Mouse (Mus musculus) left cerebral cortex, adult 9 months (tissue): Measurements from ENCODE around the gene 9430015G10Rik.
"Not testable (repeated sequence)": the region's sequence is repeated elsewhere in the genome, so short reads cannot be mapped to it uniquely, and the experiment has no call there.

Source experiments
- DNase-seq, 2 experiments: peaks; one replicate each; pipeline ENCODE4 v3.0.0; 2022; ENCODE audit warnings: low spot score in 2 of 2

Gene 9430015G10Rik

GRCm38 (mm10) chr4:156097770-156098366, 11.9 kb upstream of the 9430015G10Rik start:
- no peak for DNase-seq

GRCm38 (mm10) chr4:156099427-156099826, 10.4 kb upstream of the 9430015G10Rik start:
- DNase-seq, result no peak

GRCm38 (mm10) chr4:156100501-156100900, 9.3 kb upstream of the 9430015G10Rik start:
- DNase-seq, result no peak

GRCm38 (mm10) chr4:156101481-156101903, 8.3 kb upstream of the 9430015G10Rik start:
- no peak for DNase-seq

GRCm38 (mm10) chr4:156103342-156103741, 6.4 kb upstream of the 9430015G10Rik start:
- DNase-seq, result no peak

- peak in 1 of 2 experiments; percentile 31 for DNase-seq
Measured at GRCm38 (mm10) chr4:156108606-156109546, 906 bp upstream of the 9430015G10Rik start.

GRCm38 (mm10) chr4:156124077-156124476, 14.3 kb downstream of the 9430015G10Rik start:
- no peak for DNase-seq

- DNase-seq, result no peak
Measured at GRCm38 (mm10) chr4:156125393-156125792, 15.6 kb downstream of the 9430015G10Rik start.

- no peak for DNase-seq
Measured at GRCm38 (mm10) chr4:156126841-156127240, 17.1 kb downstream of the 9430015G10Rik start.

- DNase-seq, result no peak
Measured at GRCm38 (mm10) chr4:156128746-156129145, 19.0 kb downstream of the 9430015G10Rik start.

- no peak for DNase-seq
Measured at GRCm38 (mm10) chr4:156130436-156130835, 20.7 kb downstream of the 9430015G10Rik start, which contains the start of gene Rnf223. Rnf223 (plus strand) TSS chr4:156130513.

GRCm38 (mm10) chr4:156130940-156131339, 21.2 kb downstream of the 9430015G10Rik start:
- DNase-seq, result no peak

GRCm38 (mm10) chr4:156133334-156133733, 23.6 kb downstream of the 9430015G10Rik start:
- DNase-seq, result no peak

GRCm38 (mm10) chr4:156133943-156134605, 24.3 kb downstream of the 9430015G10Rik start:
- no peak for DNase-seq

- no peak for DNase-seq
Measured at GRCm38 (mm10) chr4:156135112-156135511, 25.3 kb downstream of the 9430015G10Rik start.

GRCm38 (mm10) chr4:156135801-156136200, 26.0 kb downstream of the 9430015G10Rik start:
- DNase-seq, result no peak

GRCm38 (mm10) chr4:156136285-156137100, 26.7 kb downstream of the 9430015G10Rik start:
- DNase-seq, result no peak

GRCm38 (mm10) chr4:156150887-156151286, 41.1 kb downstream of the 9430015G10Rik start:
- not testable (repeated sequence) for DNase-seq

GRCm38 (mm10) chr4:156154771-156155170, 45.0 kb downstream of the 9430015G10Rik start:
- DNase-seq, result no peak

GRCm38 (mm10) chr4:156166477-156166876, 56.7 kb downstream of the 9430015G10Rik start:
- no peak for DNase-seq

- DNase-seq, result no peak
Measured at GRCm38 (mm10) chr4:156168611-156169010, 58.8 kb downstream of the 9430015G10Rik start.
